Mouse (Mus musculus): ENCODE measurements around the gene Mrpl44. TPM values are rescaled to one million over a fixed set of nuclear protein-coding genes. Genes with fewer than 3 reads are reported as not detected.

The Mrpl44 gene
- polyA plus RNA-seq, 1 experiment = 5.3 TPM

DNA sequence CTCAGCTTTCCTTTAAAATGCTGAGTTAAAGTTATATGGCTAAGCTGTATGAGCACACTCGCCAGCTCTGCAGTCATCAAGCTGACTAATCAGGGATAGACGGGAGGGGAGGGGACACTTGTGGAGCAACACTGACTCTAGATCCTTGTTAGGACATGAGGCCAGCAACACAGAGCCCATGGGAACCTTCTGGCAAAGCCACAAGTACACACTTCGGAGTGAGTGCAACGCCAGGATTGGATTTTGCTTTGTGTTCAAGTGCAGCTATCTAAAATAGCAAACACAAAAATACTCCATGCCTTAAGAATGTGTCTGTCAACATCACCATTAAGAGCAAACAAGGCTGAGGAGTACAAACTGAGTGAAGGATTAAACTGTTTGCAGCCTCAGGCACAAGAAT is 29.8 kb upstream of the Mrpl44 start:
- Histone ChIP-seq H3K4me1 (ENCODE audit: control insufficient read depth, insufficient read depth, low read length) (no peaks in the 10 kb centered on the region; the same call in 1 of the 2 replicates), H3K36me3 (ENCODE audit: control insufficient read depth, insufficient read depth, low read length) (no peaks in the 10 kb centered on the region), H3K4me3 (ENCODE audit: control insufficient read depth, low read depth, low read length) (no peak overlapping the region), H3K27ac (ENCODE audit: control insufficient read depth, insufficient read depth, low read depth, low read length) (no peak overlapping the region), H3K27me3 (ENCODE audit: control insufficient read depth, insufficient read depth, low read length) (no peaks in the 10 kb centered on the region)
- TF ChIP-seq POLR2A (IDR thresholded peaks at IDR 0.05; ENCODE audit: control insufficient read depth, low read depth, low read length) = no peak
- no peak for TF ChIP-seq CTCF (IDR thresholded peaks at IDR 0.05; ENCODE audit: control insufficient read depth, insufficient read depth, insufficient replicate concordance, low read depth, low read length)

- Histone ChIP-seq H3K4me1 (ENCODE audit: control insufficient read depth, insufficient read depth, low read length) (no peaks in the 10 kb centered on the region; the same call in none of the 2 replicates), H3K4me3 (ENCODE audit: control insufficient read depth, low read depth, low read length) (no peak overlapping the region), H3K27me3 (ENCODE audit: control insufficient read depth, insufficient read depth, low read length) (no peaks in the 10 kb centered on the region), H3K36me3 (ENCODE audit: control insufficient read depth, insufficient read depth, low read length) (no peaks in the 10 kb centered on the region), H3K27ac (ENCODE audit: control insufficient read depth, insufficient read depth, low read depth, low read length) (no peak overlapping the region)
- no peak for TF ChIP-seq POLR2A (IDR thresholded peaks at IDR 0.05; ENCODE audit: control insufficient read depth, low read depth, low read length)
- TF ChIP-seq CTCF (IDR thresholded peaks at IDR 0.05; ENCODE audit: control insufficient read depth, insufficient read depth, insufficient replicate concordance, low read depth, low read length) = no peak
These were observed 24.6 kb upstream of the Mrpl44 start for GRCm38 (mm10) chr1:79751186-79751585.

- Histone ChIP-seq H3K4me1 (ENCODE audit: control insufficient read depth, insufficient read depth, low read length) (no peaks in the 10 kb centered on the region; the same call in none of the 2 replicates), H3K36me3 (ENCODE audit: control insufficient read depth, insufficient read depth, low read length) (no peaks in the 10 kb centered on the region), H3K27me3 (ENCODE audit: control insufficient read depth, insufficient read depth, low read length) (no peaks in the 10 kb centered on the region), H3K27ac (ENCODE audit: control insufficient read depth, insufficient read depth, low read depth, low read length) (no peak overlapping the region), H3K4me3 (ENCODE audit: control insufficient read depth, low read depth, low read length) (no peak overlapping the region)
- TF ChIP-seq CTCF (IDR thresholded peaks at IDR 0.05; ENCODE audit: control insufficient read depth, insufficient read depth, insufficient replicate concordance, low read depth, low read length) (no peak), POLR2A (IDR thresholded peaks at IDR 0.05; ENCODE audit: control insufficient read depth, low read depth, low read length) (no peak)
These were observed 23.7 kb upstream of the Mrpl44 start for GRCm38 (mm10) chr1:79752015-79752695.

- Histone ChIP-seq H3K27ac (ENCODE audit: control insufficient read depth, insufficient read depth, low read depth, low read length) (no peak overlapping the region), H3K36me3 (ENCODE audit: control insufficient read depth, insufficient read depth, low read length) (no peaks in the 10 kb centered on the region), H3K4me1 (ENCODE audit: control insufficient read depth, insufficient read depth, low read length) (no peaks in the 10 kb centered on the region; the same call in none of the 2 replicates), H3K4me3 (ENCODE audit: control insufficient read depth, low read depth, low read length) (no peak overlapping the region), H3K27me3 (ENCODE audit: control insufficient read depth, insufficient read depth, low read length) (no peaks in the 10 kb centered on the region)
- TF ChIP-seq POLR2A (IDR thresholded peaks at IDR 0.05; ENCODE audit: control insufficient read depth, low read depth, low read length) (no peak), CTCF (IDR thresholded peaks at IDR 0.05; ENCODE audit: control insufficient read depth, insufficient read depth, insufficient replicate concordance, low read depth, low read length) (no peak)
These were observed 23.0 kb upstream of the Mrpl44 start for GRCm38 (mm10) chr1:79752714-79753340.

DNA sequence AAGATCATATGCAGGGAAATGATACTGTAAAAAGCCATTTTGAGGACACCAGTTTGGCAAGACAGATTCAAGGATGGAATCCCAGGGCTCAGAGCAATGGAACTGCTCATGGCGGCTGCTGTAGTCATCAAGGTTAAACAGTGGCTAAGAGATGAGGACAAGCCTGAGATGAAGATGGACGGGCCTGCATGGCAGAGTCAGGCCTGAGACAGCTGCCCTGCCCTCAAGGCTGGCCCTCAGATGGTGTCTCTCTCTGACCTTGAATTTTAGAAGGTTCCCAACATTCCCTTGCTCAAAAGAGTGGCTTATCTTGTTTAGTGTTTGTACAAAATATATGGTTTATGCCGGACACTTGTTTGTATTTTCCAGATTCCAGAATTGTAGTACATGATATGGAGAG is 22.4 kb upstream of the Mrpl44 start:
- Histone ChIP-seq H3K36me3 (ENCODE audit: control insufficient read depth, insufficient read depth, low read length) (no peaks in the 10 kb centered on the region), H3K27me3 (ENCODE audit: control insufficient read depth, insufficient read depth, low read length) (no peaks in the 10 kb centered on the region), H3K27ac (ENCODE audit: control insufficient read depth, insufficient read depth, low read depth, low read length) (no peak overlapping the region), H3K4me1 (ENCODE audit: control insufficient read depth, insufficient read depth, low read length) (no peaks in the 10 kb centered on the region; the same call in none of the 2 replicates), H3K4me3 (ENCODE audit: control insufficient read depth, low read depth, low read length) (no peak overlapping the region)
- no peak for TF ChIP-seq POLR2A (IDR thresholded peaks at IDR 0.05; ENCODE audit: control insufficient read depth, low read depth, low read length)
- no peak for TF ChIP-seq CTCF (IDR thresholded peaks at IDR 0.05; ENCODE audit: control insufficient read depth, insufficient read depth, insufficient replicate concordance, low read depth, low read length)

GRCm38 (mm10) chr1:79754936-79755335 is 20.9 kb upstream of the Mrpl44 start:
- peaks cover 2% of the 10 kb centered on the region; the same call in 1 of the 2 replicates for H3K4me1 ChIP-seq (ENCODE audit: control insufficient read depth, insufficient read depth, low read length)
- H3K4me3 ChIP-seq (ENCODE audit: control insufficient read depth, low read depth, low read length) = no peak overlapping the region
- H3K36me3 ChIP-seq (ENCODE audit: control insufficient read depth, insufficient read depth, low read length) = no peaks in the 10 kb centered on the region
- no peak overlapping the region for H3K27ac ChIP-seq (ENCODE audit: control insufficient read depth, insufficient read depth, low read depth, low read length)
- TF ChIP-seq POLR2A (IDR thresholded peaks at IDR 0.05; ENCODE audit: control insufficient read depth, low read depth, low read length) = no peak
- TF ChIP-seq CTCF (IDR thresholded peaks at IDR 0.05; ENCODE audit: control insufficient read depth, insufficient read depth, insufficient replicate concordance, low read depth, low read length) = no peak
- no peaks in the 10 kb centered on the region for H3K27me3 ChIP-seq (ENCODE audit: control insufficient read depth, insufficient read depth, low read length)

DNA sequence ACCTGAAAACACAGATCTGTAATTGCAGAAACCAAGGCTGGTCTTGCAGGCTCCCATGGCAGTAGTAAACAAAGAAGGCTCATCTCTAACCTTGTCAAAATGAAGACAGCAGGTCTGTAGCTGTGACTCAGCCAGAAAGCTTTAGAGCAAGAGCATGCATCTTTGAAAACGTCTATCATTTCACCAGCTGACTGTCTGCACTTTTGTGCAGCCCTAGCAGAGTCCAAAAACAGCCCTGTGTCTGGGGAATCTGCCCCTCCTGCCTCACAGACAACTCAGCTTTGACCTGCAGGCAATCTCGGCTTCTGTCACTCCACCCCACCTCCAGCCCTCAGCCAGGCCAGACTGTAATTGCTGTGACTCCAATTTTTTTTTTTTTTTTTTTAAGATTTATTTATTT is 20.4 kb upstream of the Mrpl44 start:
- Histone ChIP-seq H3K4me1 (ENCODE audit: control insufficient read depth, insufficient read depth, low read length) (peaks cover 2% of the 10 kb centered on the region), H3K27me3 (ENCODE audit: control insufficient read depth, insufficient read depth, low read length) (no peaks in the 10 kb centered on the region), H3K27ac (ENCODE audit: control insufficient read depth, insufficient read depth, low read depth, low read length) (no peak overlapping the region), H3K36me3 (ENCODE audit: control insufficient read depth, insufficient read depth, low read length) (no peaks in the 10 kb centered on the region), H3K4me3 (ENCODE audit: control insufficient read depth, low read depth, low read length) (no peak overlapping the region)
- TF ChIP-seq POLR2A (IDR thresholded peaks at IDR 0.05; ENCODE audit: control insufficient read depth, low read depth, low read length) = no peak
- no peak for TF ChIP-seq CTCF (IDR thresholded peaks at IDR 0.05; ENCODE audit: control insufficient read depth, insufficient read depth, insufficient replicate concordance, low read depth, low read length)
